Mouse (Mus musculus): Measurements from ENCODE around the gene Slc7a11.

The Slc7a11 gene

GRCm38 (mm10) chr3:50307339-50308327, 135.8 kb downstream of the Slc7a11 start:
- in situ Hi-C loops (cut with MboI; ENCODE audit: unreplicated experiment in 2 of 2) = no loop called here

GRCm38 (mm10) chr3:50306334-50306733, 137.1 kb downstream of the Slc7a11 start:
- in situ Hi-C loops (cut with MboI; ENCODE audit: unreplicated experiment in 2 of 2) = no loop called here

GRCm38 (mm10) chr3:50304137-50304536, 139.3 kb downstream of the Slc7a11 start:
- in situ Hi-C loops (cut with MboI; ENCODE audit: unreplicated experiment in 2 of 2) = no loop called here

GRCm38 (mm10) chr3:50302648-50303047, 140.8 kb downstream of the Slc7a11 start:
- in situ Hi-C loops (cut with MboI; ENCODE audit: unreplicated experiment in 2 of 2) = no loop called here

GRCm38 (mm10) chr3:50300952-50301303, 142.5 kb downstream of the Slc7a11 start:
- in situ Hi-C loops (cut with MboI; ENCODE audit: unreplicated experiment in 2 of 2) = no loop called here

- in situ Hi-C loops (cut with MboI; ENCODE audit: unreplicated experiment in 2 of 2) = no loop called here
Measured at GRCm38 (mm10) chr3:50300002-50300951, 143.1 kb downstream of the Slc7a11 start.

- in situ Hi-C loops (cut with MboI; ENCODE audit: unreplicated experiment in 2 of 2) = no loop called here
Measured at GRCm38 (mm10) chr3:50298366-50298991, 144.9 kb downstream of the Slc7a11 start.

GRCm38 (mm10) chr3:50296956-50297355, 146.5 kb downstream of the Slc7a11 start:
- in situ Hi-C loops (cut with MboI; ENCODE audit: unreplicated experiment in 2 of 2) = no loop called here

- in situ Hi-C loops (cut with MboI; ENCODE audit: unreplicated experiment in 2 of 2) = no loop called here
Measured at GRCm38 (mm10) chr3:50275023-50275422, 168.4 kb downstream of the Slc7a11 start.

GRCm38 (mm10) chr3:50272222-50272621, 171.2 kb downstream of the Slc7a11 start:
- in situ Hi-C loops (cut with MboI; ENCODE audit: unreplicated experiment in 2 of 2) = no loop called here

- in situ Hi-C loops (cut with MboI; ENCODE audit: unreplicated experiment in 2 of 2) = no loop called here
Measured at GRCm38 (mm10) chr3:50269680-50270079, 173.7 kb downstream of the Slc7a11 start.

GRCm38 (mm10) chr3:50262547-50263087, 180.8 kb downstream of the Slc7a11 start:
- in situ Hi-C loops (cut with MboI; ENCODE audit: unreplicated experiment in 2 of 2) = no loop called here

- in situ Hi-C loops (cut with MboI; ENCODE audit: unreplicated experiment in 2 of 2) = no loop called here
Measured at GRCm38 (mm10) chr3:50262066-50262465, 181.3 kb downstream of the Slc7a11 start.

GRCm38 (mm10) chr3:50260667-50261066, 182.7 kb downstream of the Slc7a11 start:
- in situ Hi-C loops (cut with MboI; ENCODE audit: unreplicated experiment in 2 of 2) = no loop called here

- in situ Hi-C loops (cut with MboI; ENCODE audit: unreplicated experiment in 2 of 2) = no loop called here
Measured at GRCm38 (mm10) chr3:50258852-50259251, 184.6 kb downstream of the Slc7a11 start.

- in situ Hi-C loops (cut with MboI; ENCODE audit: unreplicated experiment in 2 of 2) = no loop called here
Measured at GRCm38 (mm10) chr3:50249598-50250300, 193.7 kb downstream of the Slc7a11 start.

GRCm38 (mm10) chr3:50235990-50236389, 207.4 kb downstream of the Slc7a11 start:
- in situ Hi-C loops (cut with MboI; ENCODE audit: unreplicated experiment in 2 of 2) = no loop called here

GRCm38 (mm10) chr3:50233144-50233543, 210.3 kb downstream of the Slc7a11 start:
- in situ Hi-C loops (cut with MboI; ENCODE audit: unreplicated experiment in 2 of 2) = no loop called here

GRCm38 (mm10) chr3:50224390-50225114, 218.9 kb downstream of the Slc7a11 start:
- in situ Hi-C loops (cut with MboI; ENCODE audit: unreplicated experiment in 2 of 2) = no loop called here

Data from v-Abl transformed pro-B cells (cell line).